Mouse (Mus musculus) limb, embryonic 13.5 days (tissue): Measurements from ENCODE around the gene Flywch2. TPM values are rescaled to one million over a fixed set of nuclear protein-coding genes. Genes with fewer than 3 reads are reported as not detected.

Experiments used
- ATAC-seq: fragments of 200-750 bp; cut with Nextera tagmentation; 2 replicates; pipeline ENCODE4 v1.8.0; 2017; ENCODE audit warnings: low read depth, moderate number of reproducible peaks, moderate TSS enrichment; ENCODE audit not compliant: low FRiP score
- H3K27ac ChIP-seq: fragments of 300-500 bp; sonication (generic); 2 replicates; pipeline ENCODE4 v1.5.1; 2015; ENCODE audit warnings: inconsistent platforms, mild to moderate bottlenecking, moderate library complexity
- H3K27me3 ChIP-seq: fragments of 300-500 bp; sonication (generic); 2 replicates; pipeline ENCODE4 v1.6.1; 2015; ENCODE audit warnings: mild to moderate bottlenecking, inconsistent platforms
- H3K36me3 ChIP-seq: fragments of 300-500 bp; sonication (generic); 2 replicates; pipeline ENCODE4 v1.6.1; 2015; ENCODE audit warnings: inconsistent platforms, mild to moderate bottlenecking, moderate library complexity
- H3K4me1 ChIP-seq: fragments of 300-500 bp; sonication (generic); 2 replicates; pipeline ENCODE4 v1.6.1; 2015; ENCODE audit warnings: inconsistent platforms
- H3K4me2 ChIP-seq: fragments of 300-500 bp; sonication (generic); replicated peaks from 2 replicates; pipeline ENCODE4 v1.6.1; 2015; ENCODE audit warnings: inconsistent platforms, mild to moderate bottlenecking, moderate library complexity
- H3K4me3 ChIP-seq: fragments of 300-500 bp; sonication (generic); 2 replicates; pipeline ENCODE4 v1.5.1; 2015; ENCODE audit warnings: moderate library complexity, mild to moderate bottlenecking, inconsistent platforms
- H3K9ac ChIP-seq: fragments of 300-500 bp; sonication (generic); 2 replicates; pipeline ENCODE4 v1.6.1; 2015; ENCODE audit warnings: mild to moderate bottlenecking, inconsistent platforms
- H3K9me3 ChIP-seq: fragments of 300-500 bp; sonication (generic); 2 replicates; pipeline ENCODE4 v1.6.1; 2016; ENCODE audit warnings: inconsistent platforms
- WGBS: fragments of 180-500 bp; shearing (Covaris S2); methylation state at CpG from one replicate; pipeline ENCODE4 v1.1.7; 2015; 5-methylcytosine and 5-hydroxymethylcytosine counted together
- polyA plus RNA-seq: library from polyadenylated mRNA; unstranded; fragments of >200 nt; fragmentation: Nextera tagmentation; extraction: Ambion mirVana; gene quantifications from 2 replicates; pipeline ENCODE4 v1.2.1, GENCODE M21; 2015

Gene Flywch2
- polyA plus RNA-seq, 1 experiment from 2014 or later, result 68.0 TPM

GRCm38 (mm10) chr17:23807918-23808317, 22.0 kb upstream of the Flywch2 start:
- Histone ChIP-seq H3K9me3 (no peaks in the 10 kb centered on the region), H3K4me3 (no peak overlapping the region), H3K4me2 (no peak overlapping the region), H3K4me1 (peaks cover 32% of the 10 kb centered on the region), H3K36me3 (peaks cover 62% of the 10 kb centered on the region), H3K9ac (no peak overlapping the region), H3K27ac (no peak overlapping the region), H3K27me3 (no peaks in the 10 kb centered on the region)
- WGBS, result 92% methylated on average over 3 of the region's 3 CpGs
- ATAC-seq, result no peak

GRCm38 (mm10) chr17:23806867-23807266, 21.0 kb upstream of the Flywch2 start:
- Histone ChIP-seq H3K4me2 (peak overlapping the region; percentile 95), H3K9me3 (no peaks in the 10 kb centered on the region), H3K4me1 (peaks cover 32% of the 10 kb centered on the region), H3K4me3 (peak overlapping the region; percentile 20), H3K36me3 (peaks cover 51% of the 10 kb centered on the region), H3K9ac (peak overlapping the region; percentile 46), H3K27me3 (no peaks in the 10 kb centered on the region), H3K27ac (no peak overlapping the region)
- 79% methylated on average over 25 of the region's 25 CpGs for WGBS
- no peak for ATAC-seq

DNA sequence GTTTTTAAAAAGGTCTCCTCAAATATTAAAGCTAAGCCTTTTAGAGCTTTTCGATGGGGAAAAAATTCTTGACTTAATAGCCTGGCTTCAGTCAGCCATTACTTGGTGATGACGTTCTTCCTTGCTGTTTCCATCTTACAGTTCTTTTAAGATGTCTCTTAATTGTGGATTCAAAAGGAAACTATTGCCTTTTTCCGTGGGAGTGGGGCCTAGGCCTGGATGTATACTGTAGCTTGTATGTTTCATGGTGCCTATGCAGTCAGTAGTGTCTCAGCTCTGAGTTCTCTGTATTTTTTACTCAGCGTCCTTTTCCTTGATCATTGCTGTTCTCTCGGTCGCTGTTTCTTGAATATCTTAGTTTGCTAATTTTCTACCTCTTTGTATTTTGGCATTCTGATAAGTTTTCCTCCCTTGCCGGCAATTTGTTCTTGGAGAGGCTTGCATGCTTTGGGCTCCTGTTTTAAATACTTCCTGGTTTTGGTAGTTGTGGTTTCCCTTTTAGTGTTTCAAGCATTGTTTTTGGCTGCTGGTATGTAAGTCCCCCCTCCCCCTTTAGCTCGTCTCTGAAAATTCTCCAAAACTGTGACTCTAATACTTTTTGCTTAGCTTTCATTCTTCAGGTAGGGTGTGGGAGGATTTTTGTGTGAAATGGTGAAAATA, 18.7 kb upstream of the Flywch2 start:
- H3K9me3 ChIP-seq, result no peaks in the 10 kb centered on the region
- peaks cover 32% of the 10 kb centered on the region for H3K4me1 ChIP-seq
- peak overlapping the region; percentile 97 for H3K27ac ChIP-seq
- peak overlapping the region; percentile 99 for H3K4me3 ChIP-seq
- no peaks in the 10 kb centered on the region for H3K27me3 ChIP-seq
- H3K36me3 ChIP-seq, result peaks cover 30% of the 10 kb centered on the region
- no peak for ATAC-seq
- WGBS, result 3% methylated on average over 8 of the region's 8 CpGs
- peak overlapping the region; percentile 99 for H3K9ac ChIP-seq
- peak overlapping the region; percentile 95 for H3K4me2 ChIP-seq

DNA sequence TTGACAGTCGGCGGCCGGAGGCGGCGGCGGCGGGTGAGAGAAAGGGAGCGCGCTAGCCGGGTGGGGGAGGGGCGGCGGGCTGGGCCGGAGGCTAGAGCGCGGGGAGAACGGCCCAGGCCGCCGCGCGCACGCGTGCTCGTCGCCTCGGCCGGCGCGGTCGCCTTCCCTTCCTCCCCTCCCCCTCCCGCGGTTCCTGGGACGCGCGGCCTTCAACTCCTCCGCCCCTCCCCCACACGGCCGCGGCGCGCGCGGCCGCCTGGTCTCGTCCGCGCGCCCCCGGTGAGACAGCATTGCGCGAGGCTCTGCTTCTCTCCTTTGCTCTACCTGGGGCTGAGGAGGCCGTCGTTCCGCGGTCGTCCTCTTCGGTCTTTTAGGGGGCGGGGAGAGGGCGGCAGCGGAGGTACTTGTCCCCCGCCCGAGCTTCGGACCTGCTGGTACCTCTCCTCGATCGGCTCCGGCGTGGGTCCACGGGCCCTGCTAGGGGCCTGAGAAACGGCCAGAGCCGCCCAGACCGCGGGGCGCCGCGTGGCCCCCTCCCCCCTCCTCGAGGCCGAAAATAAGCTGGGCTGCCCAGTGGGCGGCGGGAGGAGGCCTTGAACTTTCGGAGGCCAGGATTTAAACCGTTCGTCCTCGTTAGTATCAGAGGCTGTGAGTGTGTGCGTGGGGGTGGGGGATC, 17.6 kb upstream of the Flywch2 start:
- under 1% methylated on average over 56 of the region's 83 CpGs for WGBS
- H3K4me3 ChIP-seq, result peak overlapping the region; percentile 99
- H3K4me1 ChIP-seq, result peaks cover 32% of the 10 kb centered on the region

DNA sequence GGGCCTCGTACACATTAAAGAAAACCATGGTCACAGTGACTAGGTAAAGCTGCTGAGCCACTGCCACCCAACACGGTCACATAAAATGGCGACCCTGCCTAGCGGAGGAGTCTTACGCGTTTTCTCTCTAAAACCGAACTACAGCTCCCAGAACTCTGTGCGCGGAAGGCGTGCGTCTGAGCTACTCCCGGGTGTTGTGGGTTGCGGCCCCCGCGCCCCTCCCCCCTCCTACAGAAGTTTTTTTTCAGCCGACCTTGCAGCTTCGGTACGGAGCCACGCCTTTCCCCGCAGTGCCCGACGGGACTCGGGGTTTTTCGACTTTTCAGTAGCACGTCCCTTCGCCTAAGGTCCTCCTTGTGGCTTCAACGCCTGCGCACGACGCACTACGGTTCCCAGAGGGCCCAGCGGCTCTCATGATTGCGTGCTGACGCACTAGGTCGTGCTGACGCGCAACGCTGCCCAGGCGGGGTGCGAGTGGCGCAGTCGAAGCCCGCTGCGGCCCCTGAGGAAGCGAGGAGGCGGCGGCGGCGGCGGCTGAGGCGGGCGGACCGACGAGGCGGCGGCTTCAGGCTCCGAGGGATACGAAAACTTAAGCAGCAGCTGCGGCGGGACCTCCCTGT, 17.0 kb upstream of the Flywch2 start:
- under 1% methylated on average over 60 of the region's 60 CpGs for WGBS
- no peaks in the 10 kb centered on the region for H3K27me3 ChIP-seq
- H3K9ac ChIP-seq, result peak overlapping the region; percentile 99
- peak overlapping the region; percentile 99 for H3K4me3 ChIP-seq
- H3K27ac ChIP-seq, result peak overlapping the region; percentile 97
- peaks cover 13% of the 10 kb centered on the region for H3K36me3 ChIP-seq
- no peaks in the 10 kb centered on the region for H3K9me3 ChIP-seq
- H3K4me2 ChIP-seq, result peak overlapping the region; percentile 95
- peak; percentile 99 for ATAC-seq
- H3K4me1 ChIP-seq, result peaks cover 32% of the 10 kb centered on the region

More for the DNA sequence above, 17.6 kb upstream of the Flywch2 start:
- Histone ChIP-seq H3K9me3 (no peaks in the 10 kb centered on the region), H3K4me2 (peak overlapping the region; percentile 95), H3K27ac (peak overlapping the region; percentile 97), H3K9ac (peak overlapping the region; percentile 99), H3K36me3 (peaks cover 19% of the 10 kb centered on the region), H3K27me3 (no peaks in the 10 kb centered on the region)
- peak; percentile 54 for ATAC-seq

DNA sequence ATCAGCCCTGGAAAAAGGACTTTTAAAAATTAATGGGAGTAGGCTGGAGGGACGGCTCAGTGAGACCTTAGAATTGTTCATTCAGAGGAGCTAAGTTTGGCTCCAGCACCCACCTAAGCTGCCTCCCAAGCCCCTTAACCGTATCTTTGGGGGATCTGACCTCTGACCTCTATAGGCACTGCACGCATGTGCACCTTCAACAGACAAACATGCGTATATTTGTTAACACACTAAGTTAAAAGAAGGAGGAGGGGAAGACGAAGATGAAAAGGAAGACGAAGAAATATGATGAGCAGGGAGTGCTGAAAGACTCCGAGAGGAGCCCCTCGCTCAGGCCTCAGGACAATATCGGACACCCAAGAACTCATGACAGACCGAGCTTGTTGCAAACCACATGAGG, 15.7 kb upstream of the Flywch2 start:
- H3K9me3 ChIP-seq, result no peaks in the 10 kb centered on the region
- H3K9ac ChIP-seq, result no peak overlapping the region
- ATAC-seq, result no peak
- no peak overlapping the region for H3K27ac ChIP-seq
- H3K4me3 ChIP-seq, result no peak overlapping the region
- WGBS, result 87% methylated on average over 10 of the region's 10 CpGs
- peaks cover 23% of the 10 kb centered on the region for H3K4me1 ChIP-seq
- no peak overlapping the region for H3K4me2 ChIP-seq
- no peaks in the 10 kb centered on the region for H3K27me3 ChIP-seq
- peaks cover under 1% of the 10 kb centered on the region for H3K36me3 ChIP-seq

GRCm38 (mm10) chr17:23797316-23797715, 11.4 kb upstream of the Flywch2 start:
- Histone ChIP-seq H3K9me3 (no peaks in the 10 kb centered on the region), H3K4me1 (no peaks in the 10 kb centered on the region), H3K4me2 (no peak overlapping the region), H3K27ac (no peak overlapping the region), H3K9ac (no peak overlapping the region), H3K36me3 (peaks cover 7% of the 10 kb centered on the region; the same call in 1 of the 2 replicates), H3K27me3 (no peaks in the 10 kb centered on the region), H3K4me3 (no peak overlapping the region)
- WGBS, result 18% methylated on average over 7 of the region's 7 CpGs
- no peak for ATAC-seq

DNA sequence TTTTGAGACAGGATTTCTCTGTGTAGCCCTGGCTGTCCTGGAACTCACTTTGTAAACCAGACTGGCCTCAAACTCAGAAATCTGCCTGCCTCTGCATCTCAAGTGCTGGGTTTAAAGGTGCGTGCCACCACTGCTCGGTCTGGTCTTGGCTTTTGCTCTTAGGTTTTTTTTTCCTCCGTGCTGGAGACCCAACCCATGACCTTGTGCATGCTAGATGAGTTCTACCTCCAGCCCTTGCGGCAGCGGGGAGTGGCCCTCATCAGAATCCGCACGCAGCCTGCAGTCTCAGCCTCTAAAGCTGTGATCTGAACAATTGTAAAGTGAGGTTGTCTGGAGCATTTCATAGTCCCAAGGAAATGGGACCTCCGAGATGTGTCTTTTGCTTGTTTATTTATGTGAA, 9.4 kb upstream of the Flywch2 start:
- peaks cover 11% of the 10 kb centered on the region for H3K4me1 ChIP-seq
- peaks cover 7% of the 10 kb centered on the region; the same call in 1 of the 2 replicates for H3K36me3 ChIP-seq
- H3K27me3 ChIP-seq, result no peaks in the 10 kb centered on the region
- H3K27ac ChIP-seq, result no peak overlapping the region
- no peak overlapping the region for H3K9ac ChIP-seq
- ATAC-seq, result no peak
- no peaks in the 10 kb centered on the region for H3K9me3 ChIP-seq
- no peak overlapping the region for H3K4me3 ChIP-seq
- no peak overlapping the region for H3K4me2 ChIP-seq
- WGBS, result 94% methylated on average over 8 of the region's 8 CpGs

DNA sequence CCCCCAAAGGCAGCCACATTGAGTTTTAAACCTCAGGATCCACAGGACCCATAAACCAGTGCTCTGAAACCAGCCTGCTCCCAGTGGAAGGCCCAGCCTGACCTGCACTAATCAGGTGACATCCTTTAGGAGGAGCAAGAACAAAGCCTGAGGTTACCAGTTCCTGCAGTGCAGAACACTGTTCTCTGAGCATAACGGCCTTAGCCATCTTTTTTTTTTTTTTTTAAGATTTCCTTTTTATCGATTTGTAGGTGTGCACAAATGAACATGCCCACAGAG, 5.1 kb upstream of the Flywch2 start:
- no peak for ATAC-seq
- Histone ChIP-seq H3K9me3 (no peaks in the 10 kb centered on the region), H3K4me1 (peaks cover 24% of the 10 kb centered on the region), H3K4me2 (peak overlapping the region; percentile 76), H3K9ac (peak overlapping the region; percentile 83), H3K27me3 (no peaks in the 10 kb centered on the region), H3K27ac (peak overlapping the region; percentile 95), H3K4me3 (peak overlapping the region; percentile 56), H3K36me3 (peaks cover 7% of the 10 kb centered on the region; the same call in 1 of the 2 replicates)
- WGBS, result 28% methylated on average over 2 of the region's 2 CpGs

- 2% methylated on average over 29 of the region's 29 CpGs for WGBS
- Histone ChIP-seq H3K27me3 (no peaks in the 10 kb centered on the region), H3K27ac (peak within 1 kb of the TSS; percentile 95), H3K9ac (peak within 1 kb of the TSS; percentile 83), H3K4me3 (peak within 1 kb of the TSS; percentile 56), H3K9me3 (no peaks in the 10 kb centered on the region), H3K4me1 (peaks cover 27% of the 10 kb centered on the region), H3K36me3 (peaks cover 7% of the 10 kb centered on the region; the same call in 1 of the 2 replicates), H3K4me2 (peak within 1 kb of the TSS; percentile 76)
- peak; percentile 38 for ATAC-seq
Observed at GRCm38 (mm10) chr17:23790269-23791078, 4.6 kb upstream of the Flywch2 start, which contains the start of gene Srrm2. Srrm2 (plus strand) TSS chr17:23790532.

- ATAC-seq, result no peak
- 13% methylated on average over 8 of the region's 8 CpGs for whole genome bisulfite sequencing
- Histone ChIP-seq H3K4me1 (peaks cover 31% of the 10 kb centered on the region), H3K27ac (peak overlapping the region; percentile 95), H3K27me3 (no peaks in the 10 kb centered on the region), H3K36me3 (peaks cover 5% of the 10 kb centered on the region; the same call in 1 of the 2 replicates), H3K4me3 (peak overlapping the region; percentile 56), H3K9ac (peak overlapping the region; percentile 83), H3K4me2 (peak overlapping the region; percentile 76), H3K9me3 (no peaks in the 10 kb centered on the region)
Observed at GRCm38 (mm10) chr17:23789749-23790268, 3.9 kb upstream of the Flywch2 start.
